Mouse (Mus musculus) spleen, postnatal 36 days (tissue): Measurements from ENCODE around the gene Ccdc136.

ENCODE experiments used
- DNase-seq, 2 experiments: peaks; one replicate each; pipeline ENCODE4 v3.0.0; 2022; ENCODE audit warnings: low spot score in 2 of 2, mixed read lengths in 1 of 2

Ccdc136 gene

GRCm38 (mm10) chr6:29394286-29394685, 1.8 kb upstream of the Ccdc136 start:
- no peak for DNase-seq

GRCm38 (mm10) chr6:29396714-29397540, 818 bp downstream of the Ccdc136 start:
- no peak for DNase-seq

- DNase-seq, result no peak
These were observed 1.5 kb downstream of the Ccdc136 start for GRCm38 (mm10) chr6:29397575-29397974.

GRCm38 (mm10) chr6:29399851-29400250, 3.7 kb downstream of the Ccdc136 start:
- DNase-seq, result no peak

- DNase-seq, result no peak
These were observed 6.7 kb downstream of the Ccdc136 start for GRCm38 (mm10) chr6:29402693-29403342.

GRCm38 (mm10) chr6:29406412-29406811, 10.3 kb downstream of the Ccdc136 start:
- no peak for DNase-seq

GRCm38 (mm10) chr6:29415446-29415845, 19.3 kb downstream of the Ccdc136 start:
- peak in 1 of 2 experiments; percentile 13 for DNase-seq

GRCm38 (mm10) chr6:29420596-29420995, 24.5 kb downstream of the Ccdc136 start:
- no peak for DNase-seq

- DNase-seq, result no peak
These were observed 29.0 kb downstream of the Ccdc136 start for GRCm38 (mm10) chr6:29425118-29425517.

- no peak for DNase-seq
These were observed 30.2 kb downstream of the Ccdc136 start for GRCm38 (mm10) chr6:29426331-29426730.

GRCm38 (mm10) chr6:29428171-29428570, 32.1 kb downstream of the Ccdc136 start:
- DNase-seq, result no peak

GRCm38 (mm10) chr6:29430681-29431420, 34.7 kb downstream of the Ccdc136 start:
- no peak for DNase-seq

- DNase-seq, result no peak
These were observed 35.4 kb downstream of the Ccdc136 start for GRCm38 (mm10) chr6:29431473-29431872.

- DNase-seq, result no peak
These were observed 36.0 kb downstream of the Ccdc136 start for GRCm38 (mm10) chr6:29432156-29432555.

GRCm38 (mm10) chr6:29432676-29433037, 36.5 kb downstream of the Ccdc136 start:
- no peak for DNase-seq

GRCm38 (mm10) chr6:29433038-29433803, 37.1 kb downstream of the Ccdc136 start, which contains the start of gene Flnc:
Gene Flnc, plus strand, starts transcription at chr6:29433256.
- DNase-seq, result no peak

GRCm38 (mm10) chr6:29433804-29434795, 38.0 kb downstream of the Ccdc136 start:
- DNase-seq, result no peak

- DNase-seq, result no peak
These were observed 39.0 kb downstream of the Ccdc136 start for GRCm38 (mm10) chr6:29434911-29435691.

- DNase-seq, result no peak
These were observed 39.9 kb downstream of the Ccdc136 start for GRCm38 (mm10) chr6:29435940-29436451.
